ENCODE assay signal across 8 mouse cellular contexts in genomic region chr11:106159216-106159920, GRCm38 (mm10). TPM values are rescaled to one million over a fixed set of nuclear protein-coding genes. Genes with fewer than 3 reads are reported as not detected.
DNase-seq lines count a peak whose midpoint lies in the region; ATAC-seq lines count a peak whose summit lies in the region.

No protein-coding gene starts in this region.

- WGBS in embryonic facial prominence, embryonic 13.5 days, result under 1% methylated on average over 25 of the region's 25 CpGs
- 2% methylated on average over 17 of the region's 25 CpGs for WGBS in hindbrain, embryonic 13.5 days
- under 1% methylated on average over 25 of the region's 25 CpGs for WGBS in limb, embryonic 10.5 days
- whole genome bisulfite sequencing in stomach, embryonic 14.5 days, result 1% methylated on average over 19 of the region's 25 CpGs

- peak overlapping the region; percentile 98 for H3K9ac ChIP-seq in embryonic facial prominence, embryonic 13.5 days
- peak overlapping the region; percentile 97 for H3K9ac ChIP-seq in hindbrain, embryonic 13.5 days
- H3K9ac ChIP-seq in stomach, embryonic 14.5 days (replicated peaks; ENCODE audit: low read depth, low read length), result peak overlapping the region; percentile 91

- H3K4me3 ChIP-seq in embryonic facial prominence, embryonic 13.5 days, result peak overlapping the region; percentile 82
- H3K4me3 ChIP-seq in hindbrain, embryonic 13.5 days, result peak overlapping the region; percentile 81
- peak overlapping the region; percentile 91 for H3K4me3 ChIP-seq in limb, embryonic 10.5 days
- H3K4me3 ChIP-seq in stomach, embryonic 14.5 days (ENCODE audit: low read depth, low read length), result peak overlapping the region; percentile 87

- peak overlapping the region; percentile 99 for H3K27ac ChIP-seq in embryonic facial prominence, embryonic 13.5 days
- H3K27ac ChIP-seq in hindbrain, embryonic 13.5 days, result peak overlapping the region; percentile 98
- H3K27ac ChIP-seq in limb, embryonic 10.5 days, result peak overlapping the region; percentile 100
- H3K27ac ChIP-seq in stomach, embryonic 14.5 days (ENCODE audit: low read length), result peak overlapping the region; percentile 97

- peaks cover 54% of the 10 kb centered on the region for H3K36me3 ChIP-seq in embryonic facial prominence, embryonic 13.5 days
- peaks cover 46% of the 10 kb centered on the region for H3K36me3 ChIP-seq in hindbrain, embryonic 13.5 days
- peaks cover 74% of the 10 kb centered on the region for H3K36me3 ChIP-seq in limb, embryonic 10.5 days
- H3K36me3 ChIP-seq in stomach, embryonic 14.5 days (ENCODE audit: control insufficient read depth, insufficient read depth, low read length), result peaks cover 36% of the 10 kb centered on the region

- no peaks in the 10 kb centered on the region for H3K27me3 ChIP-seq in embryonic facial prominence, embryonic 13.5 days
- H3K27me3 ChIP-seq in hindbrain, embryonic 13.5 days, result no peaks in the 10 kb centered on the region
- no peaks in the 10 kb centered on the region for H3K27me3 ChIP-seq in limb, embryonic 10.5 days (ENCODE audit: low read depth, poor library complexity, severe bottlenecking)
- no peaks in the 10 kb centered on the region for H3K27me3 ChIP-seq in stomach, embryonic 14.5 days (ENCODE audit: control insufficient read depth, insufficient read depth, low read length)

- H3K4me1 ChIP-seq in embryonic facial prominence, embryonic 13.5 days, result peaks cover 54% of the 10 kb centered on the region
- H3K4me1 ChIP-seq in hindbrain, embryonic 13.5 days (replicated peaks), result peaks cover 49% of the 10 kb centered on the region
- H3K4me1 ChIP-seq in limb, embryonic 10.5 days, result peaks cover 54% of the 10 kb centered on the region
- H3K4me1 ChIP-seq in stomach, embryonic 14.5 days (ENCODE audit: control insufficient read depth, insufficient read depth, low read length), result peaks cover 17% of the 10 kb centered on the region

- H3K9me3 ChIP-seq in embryonic facial prominence, embryonic 13.5 days, result no peaks in the 10 kb centered on the region
- no peaks in the 10 kb centered on the region for H3K9me3 ChIP-seq in hindbrain, embryonic 13.5 days
- no peaks in the 10 kb centered on the region for H3K9me3 ChIP-seq in limb, embryonic 10.5 days (replicated peaks)
- no peaks in the 10 kb centered on the region for H3K9me3 ChIP-seq in stomach, embryonic 14.5 days (ENCODE audit: control insufficient read depth, low read depth, low read length)

- DNase-seq in adrenal gland, adult (ENCODE audit: inconsistent age in 2 of 2, low spot score in 1 of 2), result peak; percentile 41 to 69
- no peak for DNase-seq in adrenal gland, adult 8-10 months
- DNase-seq in ZHBTc4 (ENCODE audit: low read depth, low spot score), result peak; percentile 22
- DNase-seq in limb, embryonic 10.5 days (ENCODE audit: low spot score), result peak; percentile 82
- DNase-seq in mesoderm, embryonic 11.5 days (ENCODE audit: low read depth, low spot score), result peak; percentile 61

- peak; percentile 50; the same call in 1 of the 2 replicates for ATAC-seq in embryonic facial prominence, embryonic 13.5 days (ENCODE audit: insufficient number of reproducible peaks, insufficient read depth, low FRiP score, low TSS enrichment, low read depth)
- peak; percentile 60 for ATAC-seq in hindbrain, embryonic 13.5 days (ENCODE audit: low FRiP score)
- peak; percentile 40; the same call in 1 of the 2 replicates for ATAC-seq in stomach, embryonic 14.5 days (ENCODE audit: insufficient number of reproducible peaks, insufficient read depth, low FRiP score, low read depth)

- peak overlapping the region; percentile 79 for H3K4me2 ChIP-seq in embryonic facial prominence, embryonic 13.5 days
- peak overlapping the region; percentile 94 for H3K4me2 ChIP-seq in hindbrain, embryonic 13.5 days
- peak overlapping the region; percentile 95 for H3K4me2 ChIP-seq in stomach, embryonic 14.5 days (replicated peaks; ENCODE audit: low read depth, low read length)

RNA-seq across cellular contexts. Expression of gene Gm10840, which starts 1.3 kb away (rescaled TPM):
- not detected for total RNA-seq in adrenal gland, adult 8-10 months (2022)
- not detected in 2 replicates for polyA plus RNA-seq in embryonic facial prominence, embryonic 13.5 days (2015; fragmentation: Nextera tagmentation; extraction: Ambion mirVana)
- polyA plus RNA-seq in hindbrain, embryonic 13.5 days (2015; fragmentation: Nextera tagmentation; extraction: Ambion mirVana), result not detected in 2 replicates
- polyA plus RNA-seq in limb, embryonic 10.5 days (2016; fragmentation: Nextera tagmentation; extraction: Ambion mirVana), result 1.0 TPM in 1 of 2 replicates, not detected in the other
- not detected in 2 replicates for polyA plus RNA-seq in stomach, embryonic 14.5 days (2014; fragmentation: Nextera tagmentation; extraction: Ambion mirVana)

RNA-seq across cellular contexts. Expression of gene Limd2, which starts 1.3 kb away (rescaled TPM):
- 10 to 100 TPM in 3 of 4 experiments, 1 to 10 TPM in 1; 9.6 to 18.9 (median 14.3) TPM for total RNA-seq in adrenal gland, adult 8-10 months (2022)
- 367 and 452 TPM in 2 replicates for polyA plus RNA-seq in embryonic facial prominence, embryonic 13.5 days (2015; fragmentation: Nextera tagmentation; extraction: Ambion mirVana)
- polyA plus RNA-seq in hindbrain, embryonic 13.5 days (2015; fragmentation: Nextera tagmentation; extraction: Ambion mirVana), result 197 and 211 TPM in 2 replicates
- polyA plus RNA-seq in limb, embryonic 10.5 days (2016; fragmentation: Nextera tagmentation; extraction: Ambion mirVana), result 603 and 638 TPM in 2 replicates
- polyA plus RNA-seq in stomach, embryonic 14.5 days (2014; fragmentation: Nextera tagmentation; extraction: Ambion mirVana), result 149 and 157 TPM in 2 replicates

RNA-seq across cellular contexts. Expression of gene Strada, which starts 42.6 kb away (rescaled TPM):
- total RNA-seq in adrenal gland, adult 8-10 months (2022), result 10 to 100 TPM; 15.1 to 26.8 (median 19.3) TPM
- 34.8 and 35.8 TPM in 2 replicates for polyA plus RNA-seq in embryonic facial prominence, embryonic 13.5 days (2015; fragmentation: Nextera tagmentation; extraction: Ambion mirVana)
- polyA plus RNA-seq in hindbrain, embryonic 13.5 days (2015; fragmentation: Nextera tagmentation; extraction: Ambion mirVana), result 31.2 and 34.2 TPM in 2 replicates
- polyA plus RNA-seq in limb, embryonic 10.5 days (2016; fragmentation: Nextera tagmentation; extraction: Ambion mirVana), result 37.8 and 45.3 TPM in 2 replicates
- 23.2 and 27.5 TPM in 2 replicates for polyA plus RNA-seq in stomach, embryonic 14.5 days (2014; fragmentation: Nextera tagmentation; extraction: Ambion mirVana)

RNA-seq across cellular contexts. Expression of gene Ccdc47, which starts 56.8 kb away (rescaled TPM):
- 100 to 1,000 TPM in 3 of 4 experiments, 10 to 100 TPM in 1; 84.3 to 125 (median 116) TPM for total RNA-seq in adrenal gland, adult 8-10 months (2022)
- polyA plus RNA-seq in embryonic facial prominence, embryonic 13.5 days (2015; fragmentation: Nextera tagmentation; extraction: Ambion mirVana), result 81.4 and 93.3 TPM in 2 replicates
- polyA plus RNA-seq in hindbrain, embryonic 13.5 days (2015; fragmentation: Nextera tagmentation; extraction: Ambion mirVana), result 97.0 and 106 TPM in 2 replicates
- polyA plus RNA-seq in limb, embryonic 10.5 days (2016; fragmentation: Nextera tagmentation; extraction: Ambion mirVana), result 57.4 and 60.1 TPM in 2 replicates
- polyA plus RNA-seq in stomach, embryonic 14.5 days (2014; fragmentation: Nextera tagmentation; extraction: Ambion mirVana), result 60.2 and 68.1 TPM in 2 replicates

RNA-seq across cellular contexts. Expression of gene Ddx42, which starts 57.4 kb away (rescaled TPM):
- 10 to 100 TPM; 53.4 to 71.6 (median 64.1) TPM for total RNA-seq in adrenal gland, adult 8-10 months (2022)
- 81.2 and 90.4 TPM in 2 replicates for polyA plus RNA-seq in embryonic facial prominence, embryonic 13.5 days (2015; fragmentation: Nextera tagmentation; extraction: Ambion mirVana)
- polyA plus RNA-seq in hindbrain, embryonic 13.5 days (2015; fragmentation: Nextera tagmentation; extraction: Ambion mirVana), result 92.0 and 96.2 TPM in 2 replicates
- polyA plus RNA-seq in limb, embryonic 10.5 days (2016; fragmentation: Nextera tagmentation; extraction: Ambion mirVana), result 94.9 and 108 TPM in 2 replicates
- 67.9 TPM in 2 replicates for polyA plus RNA-seq in stomach, embryonic 14.5 days (2014; fragmentation: Nextera tagmentation; extraction: Ambion mirVana)
